Mouse (Mus musculus) intestine, embryonic 16.5 days (tissue): ENCODE results near the gene Rho. TPM values are rescaled to one million over a fixed set of nuclear protein-coding genes. Genes with fewer than 3 reads are reported as not detected.

Experiments used
- ATAC-seq: fragments of 200-750 bp; cut with Nextera tagmentation; 2 replicates; pipeline ENCODE4 v1.8.0; 2017; ENCODE audit warnings: moderate TSS enrichment, moderate library complexity
- H3K27ac ChIP-seq: fragments of 300-500 bp; sonication (generic); 2 replicates; pipeline ENCODE4 v1.5.1; 2014; ENCODE audit warnings: mild to moderate bottlenecking, low read length
- H3K27me3 ChIP-seq: fragments of 300-500 bp; sonication (generic); replicated peaks from 2 replicates; pipeline ENCODE4 v1.6.1; 2014; ENCODE audit warnings: low read length, control low read depth, mixed read lengths; ENCODE audit not compliant: control insufficient read depth, insufficient read depth
- H3K36me3 ChIP-seq: fragments of 300-500 bp; sonication (generic); 2 replicates; pipeline ENCODE4 v1.6.1; 2014; ENCODE audit warnings: low read length, control low read depth; ENCODE audit not compliant: control insufficient read depth, insufficient read depth
- H3K4me1 ChIP-seq: fragments of 300-500 bp; sonication (generic); 2 replicates; pipeline ENCODE4 v1.6.1; 2014; ENCODE audit warnings: low read length, control low read depth, mixed read lengths; ENCODE audit not compliant: control insufficient read depth, insufficient read depth
- H3K4me2 ChIP-seq: fragments of 300-500 bp; sonication (generic); 2 replicates; pipeline ENCODE4 v1.6.1; 2014; ENCODE audit warnings: low read depth, low read length, control low read depth
- H3K4me3 ChIP-seq: fragments of 300-500 bp; sonication (generic); 2 replicates; pipeline ENCODE4 v1.5.1; 2014; ENCODE audit warnings: mild to moderate bottlenecking, low read length
- H3K9ac ChIP-seq: fragments of 300-500 bp; sonication (generic); 2 replicates; pipeline ENCODE4 v1.6.1; 2014; ENCODE audit warnings: low read depth, low read length
- H3K9me3 ChIP-seq: fragments of 300-500 bp; sonication (generic); 2 replicates; pipeline ENCODE4 v1.6.1; 2016; ENCODE audit warnings: low read length, control low read depth; ENCODE audit not compliant: control insufficient read depth
- WGBS: fragments of 180-500 bp; shearing (Covaris S2); extraction: QIAGEN DNeasy Blood & Tissue Kit; methylation state at CpG from one replicate; pipeline ENCODE4 v1.1.7; 2014; 5-methylcytosine and 5-hydroxymethylcytosine counted together
- polyA plus RNA-seq: library from polyadenylated mRNA; unstranded; fragments of >200 nt; fragmentation: Nextera tagmentation; extraction: Ambion mirVana; gene quantifications from 2 replicates; pipeline ENCODE4 v1.2.1, GENCODE M21; 2015

Rho gene
- polyA plus RNA-seq, 1 experiment from 2014 or later: 0.31 TPM

DNA sequence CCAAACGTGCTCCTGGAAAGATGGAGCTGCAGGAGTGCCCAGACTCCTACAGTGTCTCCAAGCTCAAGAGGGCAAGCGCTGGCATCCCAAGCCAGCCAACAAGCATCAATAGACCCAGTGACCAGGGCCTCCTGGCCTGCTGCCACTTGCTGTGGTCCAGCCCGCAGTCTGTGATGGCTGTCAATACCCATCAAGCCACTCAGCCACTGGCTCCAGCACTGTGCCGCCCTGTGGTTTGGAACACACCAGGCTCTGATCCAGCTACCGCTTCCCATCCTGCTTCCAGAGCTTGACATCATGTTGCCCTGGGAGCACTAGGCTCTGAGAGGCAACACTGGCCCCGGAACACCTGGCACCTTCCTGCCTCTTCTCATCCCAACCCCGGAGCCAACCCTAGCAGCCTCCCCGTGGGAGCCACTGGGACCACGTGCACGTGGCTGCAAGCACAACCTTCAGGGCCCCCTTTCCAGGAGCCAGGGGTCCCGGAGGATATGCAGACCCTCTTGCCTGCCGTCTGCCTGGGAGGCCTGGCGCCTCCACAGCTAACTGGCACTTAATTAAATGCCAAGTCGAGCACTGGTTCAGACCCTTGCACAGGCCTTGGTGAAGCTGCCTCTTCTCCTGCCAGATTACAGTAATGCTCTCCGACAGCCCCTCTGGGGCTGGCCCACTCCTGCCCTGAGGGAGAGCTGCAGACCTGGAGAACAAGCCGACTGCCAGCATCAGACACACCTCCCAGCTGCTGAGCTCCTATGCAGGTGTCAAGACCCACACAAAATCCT lies 42.5 kb downstream of the Rho start:
- ATAC-seq: no peak
- H3K4me1 ChIP-seq: peaks cover 18% of the 10 kb centered on the region
- 0 out of 2 replicates have a peak, but pooled peaks cover 4% of the 10 kb centered on the region for H3K36me3 ChIP-seq
- WGBS: 77% methylated on average over 16 of the region's 16 CpGs
- no peak overlapping the region for H3K9ac ChIP-seq
- no peak overlapping the region for H3K4me2 ChIP-seq
- H3K4me3 ChIP-seq: no peak overlapping the region
- no peaks in the 10 kb centered on the region for H3K27me3 ChIP-seq
- H3K9me3 ChIP-seq: no peaks in the 10 kb centered on the region
- no peak overlapping the region for H3K27ac ChIP-seq

DNA sequence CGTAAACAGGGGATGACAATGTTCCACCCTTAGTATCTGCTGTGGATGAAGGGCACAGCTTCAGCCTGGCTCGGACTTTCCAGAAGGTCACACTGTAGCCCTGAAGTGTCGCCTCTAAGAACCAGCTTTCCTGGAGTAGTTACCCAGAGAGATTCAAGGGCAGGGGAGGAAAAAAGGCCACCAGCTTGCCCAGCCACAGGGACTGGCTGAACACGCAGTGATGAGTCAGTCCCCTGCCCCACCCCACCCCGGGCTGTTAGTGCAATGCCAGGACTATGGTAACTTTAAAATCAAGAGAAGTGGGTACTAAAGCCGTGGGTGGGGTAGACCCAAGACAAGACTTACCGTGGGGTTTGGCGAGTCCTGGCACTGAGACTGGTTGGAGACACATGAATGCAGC lies 44.1 kb downstream of the Rho start:
- H3K9ac ChIP-seq: no peak overlapping the region
- peaks cover 22% of the 10 kb centered on the region for H3K4me1 ChIP-seq
- H3K4me2 ChIP-seq: no peak overlapping the region
- no peaks in the 10 kb centered on the region for H3K9me3 ChIP-seq
- H3K27me3 ChIP-seq: no peaks in the 10 kb centered on the region
- WGBS: 83% methylated on average over 8 of the region's 8 CpGs
- ATAC-seq: no peak
- H3K4me3 ChIP-seq: no peak overlapping the region
- H3K36me3 ChIP-seq: 0 out of 2 replicates have a peak, but pooled peaks cover 4% of the 10 kb centered on the region
- H3K27ac ChIP-seq: no peak overlapping the region

DNA sequence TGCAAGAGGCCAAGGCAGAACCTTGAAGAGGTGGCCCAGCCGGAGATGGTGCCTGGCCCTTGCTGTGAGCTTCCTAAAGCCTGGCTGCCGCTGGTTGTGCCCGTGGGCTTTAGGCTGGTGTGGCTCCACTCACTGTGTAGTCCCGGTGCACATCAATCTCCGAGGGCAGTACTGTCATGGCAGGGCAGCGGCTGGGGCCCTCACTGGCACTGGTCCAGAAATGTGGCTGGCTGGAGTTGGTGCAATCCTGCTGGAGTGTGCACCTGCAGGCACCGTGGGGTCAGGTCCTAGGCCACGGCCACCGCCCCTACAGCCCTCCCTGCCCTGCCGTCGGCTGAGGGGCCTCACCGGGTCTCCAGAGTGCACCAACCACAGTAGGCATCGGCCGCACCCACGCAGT lies 46.3 kb downstream of the Rho start:
- H3K36me3 ChIP-seq: 0 out of 2 replicates have a peak, but pooled peaks cover 4% of the 10 kb centered on the region
- H3K9me3 ChIP-seq: no peaks in the 10 kb centered on the region
- no peak overlapping the region for H3K4me2 ChIP-seq
- no peaks in the 10 kb centered on the region for H3K27me3 ChIP-seq
- peaks cover 13% of the 10 kb centered on the region for H3K4me1 ChIP-seq
- WGBS: 73% methylated on average over 15 of the region's 15 CpGs
- H3K9ac ChIP-seq: no peak overlapping the region
- no peak overlapping the region for H3K27ac ChIP-seq
- ATAC-seq: 0 out of 2 replicates have a peak, but pooled peaks have one; percentile 8
- no peak overlapping the region for H3K4me3 ChIP-seq

DNA sequence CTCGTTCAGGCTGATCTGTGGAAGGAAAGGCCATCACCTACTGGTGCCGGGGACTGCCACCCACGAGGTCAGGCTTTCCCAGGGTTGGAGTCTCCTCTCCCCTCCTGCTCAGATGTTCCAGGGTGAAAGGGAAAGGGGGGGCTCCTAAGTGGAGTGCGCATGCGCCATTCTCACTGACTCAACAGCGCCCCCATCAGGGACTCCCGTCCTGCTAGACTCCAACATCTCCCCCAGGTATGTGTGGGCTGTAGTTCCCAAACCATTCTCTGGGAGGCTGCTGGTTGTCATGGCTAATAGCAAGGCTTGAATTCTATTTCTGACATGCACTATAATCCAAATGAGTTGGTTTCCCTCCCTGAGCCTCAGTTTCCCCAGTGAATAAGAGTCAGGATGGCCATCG lies 47.0 kb downstream of the Rho start:
- H3K9ac ChIP-seq: no peak overlapping the region
- WGBS: 66% methylated on average over 8 of the region's 8 CpGs
- no peak overlapping the region for H3K4me3 ChIP-seq
- no peak overlapping the region for H3K27ac ChIP-seq
- 0 out of 2 replicates have a peak, but pooled peaks cover 4% of the 10 kb centered on the region for H3K36me3 ChIP-seq
- H3K4me2 ChIP-seq: no peak overlapping the region
- H3K9me3 ChIP-seq: no peaks in the 10 kb centered on the region
- H3K27me3 ChIP-seq: no peaks in the 10 kb centered on the region
- no peak for ATAC-seq
- H3K4me1 ChIP-seq: peaks cover 16% of the 10 kb centered on the region

DNA sequence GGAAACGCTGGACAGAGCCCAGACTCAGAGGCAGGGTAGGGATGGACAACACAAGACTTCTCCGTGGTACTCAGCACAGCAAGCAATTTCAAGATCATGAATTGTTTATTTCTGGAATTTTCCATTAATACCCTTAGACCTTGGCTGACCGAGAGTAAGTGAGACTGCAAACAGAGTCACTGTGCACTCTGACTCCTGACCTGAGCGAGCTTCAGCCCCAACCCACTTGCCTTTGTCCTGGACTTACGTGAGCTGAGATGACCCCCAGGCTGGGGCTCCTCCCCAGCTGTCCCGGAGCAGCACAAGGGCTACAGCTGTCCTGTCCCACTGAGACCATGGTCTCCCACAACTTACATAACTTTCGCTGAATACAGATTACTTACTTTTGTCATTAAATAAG lies 51.3 kb downstream of the Rho start:
- WGBS: 53% methylated on average over 7 of the region's 7 CpGs
- no peak overlapping the region; the same call in 1 of the 2 replicates for H3K4me2 ChIP-seq
- H3K9me3 ChIP-seq: no peaks in the 10 kb centered on the region
- peak overlapping the region; percentile 84 for H3K27ac ChIP-seq
- no peak overlapping the region for H3K4me3 ChIP-seq
- H3K4me1 ChIP-seq: peaks cover 50% of the 10 kb centered on the region
- peaks cover 3% of the 10 kb centered on the region; the same call in 1 of the 2 replicates for H3K27me3 ChIP-seq
- H3K36me3 ChIP-seq: no peaks in the 10 kb centered on the region
- peak overlapping the region; percentile 34; the same call in 1 of the 2 replicates for H3K9ac ChIP-seq
- ATAC-seq: no peak

DNA sequence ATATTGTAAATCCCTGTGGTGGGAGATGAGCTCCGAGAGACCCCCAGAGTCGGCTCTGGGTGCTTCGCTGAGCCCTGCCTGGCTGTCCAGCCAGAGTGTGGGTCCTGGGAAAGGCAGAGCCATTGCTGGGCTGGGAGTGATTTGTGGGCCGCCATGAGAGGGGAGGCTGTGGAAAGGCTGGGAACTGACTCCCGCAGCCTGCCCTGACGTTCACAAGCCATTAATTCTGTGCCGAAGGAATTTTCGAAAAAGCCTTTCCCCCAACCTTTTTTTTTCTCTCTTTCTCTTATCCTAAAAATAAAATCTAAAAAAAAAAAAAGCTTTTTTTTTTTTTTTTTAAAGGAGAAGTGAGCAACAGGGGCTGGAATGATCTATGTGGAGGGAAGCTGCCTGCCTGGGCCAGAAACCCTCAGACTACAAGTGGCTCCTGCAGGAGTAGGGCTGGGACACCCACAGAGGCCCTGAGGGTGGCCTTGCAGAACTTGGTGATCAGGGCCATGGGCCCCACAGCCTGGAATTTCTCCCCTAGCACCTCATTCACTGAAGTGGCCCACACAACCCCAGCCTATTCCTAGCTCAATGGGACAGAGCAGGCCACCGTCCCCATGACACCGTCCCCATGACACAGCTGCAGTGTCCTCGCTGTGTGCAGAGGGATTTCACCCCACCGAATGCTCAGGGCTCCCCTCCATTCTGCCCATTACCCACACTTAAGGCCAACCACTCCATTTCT lies 51.9 kb downstream of the Rho start:
- Histone ChIP-seq H3K9ac (peak overlapping the region; percentile 34), H3K36me3 (no peaks in the 10 kb centered on the region), H3K9me3 (no peaks in the 10 kb centered on the region), H3K27ac (peak overlapping the region; percentile 84), H3K27me3 (peaks cover 3% of the 10 kb centered on the region; the same call in 1 of the 2 replicates), H3K4me2 (no peak overlapping the region), H3K4me1 (peaks cover 50% of the 10 kb centered on the region), H3K4me3 (no peak overlapping the region)
- ATAC-seq: no peak
- WGBS: 56% methylated on average over 12 of the region's 12 CpGs

DNA sequence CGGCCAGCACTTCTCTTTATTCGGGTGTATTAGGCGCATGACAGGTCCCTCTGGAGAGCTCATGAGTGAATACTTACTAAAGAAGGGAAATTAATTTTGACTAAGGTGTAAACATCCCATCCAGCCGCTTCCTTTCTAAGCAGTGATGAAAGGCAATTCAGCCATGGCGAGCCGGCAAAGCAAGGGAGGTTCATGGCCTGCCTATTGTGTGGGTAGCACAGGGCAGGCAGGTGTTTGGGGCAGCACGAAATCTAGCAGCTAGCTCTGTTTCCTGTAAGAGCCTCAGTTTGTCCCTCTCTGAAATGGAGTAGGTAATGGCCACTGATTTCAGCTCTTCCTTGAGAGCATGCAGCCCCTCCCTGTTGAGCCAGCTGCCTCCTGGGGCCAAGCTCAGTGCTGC lies 53.0 kb downstream of the Rho start:
- H3K9ac ChIP-seq: no peak overlapping the region
- H3K9me3 ChIP-seq: no peaks in the 10 kb centered on the region
- ATAC-seq: no peak
- H3K4me1 ChIP-seq: peaks cover 55% of the 10 kb centered on the region
- no peaks in the 10 kb centered on the region for H3K36me3 ChIP-seq
- 0 out of 2 replicates have a peak overlapping the region, but pooled peaks have one; percentile 20 for H3K27ac ChIP-seq
- 63% methylated on average over 7 of the region's 7 CpGs for WGBS
- peaks cover 3% of the 10 kb centered on the region; the same call in 1 of the 2 replicates for H3K27me3 ChIP-seq
- no peak overlapping the region for H3K4me3 ChIP-seq
- H3K4me2 ChIP-seq: no peak overlapping the region

DNA sequence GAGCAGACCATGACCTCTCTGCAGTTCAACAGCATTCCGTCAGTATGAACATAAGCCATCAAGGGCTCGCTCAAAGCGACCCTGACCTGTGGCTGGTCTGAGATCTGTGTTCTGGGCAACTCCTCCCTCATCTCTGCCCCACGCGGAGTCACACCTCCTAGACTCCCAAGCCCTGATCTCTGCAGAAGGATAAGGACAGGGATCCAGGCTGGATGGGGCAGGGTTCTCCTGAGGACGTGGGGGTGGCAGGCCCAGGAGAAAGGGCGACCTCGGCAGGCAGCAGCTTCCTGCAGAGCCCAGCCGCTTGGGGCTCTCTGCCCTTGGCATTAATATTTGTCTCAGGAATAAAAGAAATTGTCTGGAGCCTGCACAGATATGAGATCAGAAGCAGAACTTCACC lies 54.1 kb downstream of the Rho start:
- Histone ChIP-seq H3K4me1 (peaks cover 54% of the 10 kb centered on the region), H3K9ac (peak overlapping the region; percentile 32; the same call in 1 of the 2 replicates), H3K9me3 (no peaks in the 10 kb centered on the region), H3K36me3 (no peaks in the 10 kb centered on the region), H3K27me3 (peaks cover 3% of the 10 kb centered on the region; the same call in 1 of the 2 replicates), H3K27ac (peak overlapping the region; percentile 16), H3K4me3 (no peak overlapping the region), H3K4me2 (peak overlapping the region; percentile 9; the same call in 1 of the 2 replicates)
- WGBS: 43% methylated on average over 9 of the region's 9 CpGs
- ATAC-seq: no peak

DNA sequence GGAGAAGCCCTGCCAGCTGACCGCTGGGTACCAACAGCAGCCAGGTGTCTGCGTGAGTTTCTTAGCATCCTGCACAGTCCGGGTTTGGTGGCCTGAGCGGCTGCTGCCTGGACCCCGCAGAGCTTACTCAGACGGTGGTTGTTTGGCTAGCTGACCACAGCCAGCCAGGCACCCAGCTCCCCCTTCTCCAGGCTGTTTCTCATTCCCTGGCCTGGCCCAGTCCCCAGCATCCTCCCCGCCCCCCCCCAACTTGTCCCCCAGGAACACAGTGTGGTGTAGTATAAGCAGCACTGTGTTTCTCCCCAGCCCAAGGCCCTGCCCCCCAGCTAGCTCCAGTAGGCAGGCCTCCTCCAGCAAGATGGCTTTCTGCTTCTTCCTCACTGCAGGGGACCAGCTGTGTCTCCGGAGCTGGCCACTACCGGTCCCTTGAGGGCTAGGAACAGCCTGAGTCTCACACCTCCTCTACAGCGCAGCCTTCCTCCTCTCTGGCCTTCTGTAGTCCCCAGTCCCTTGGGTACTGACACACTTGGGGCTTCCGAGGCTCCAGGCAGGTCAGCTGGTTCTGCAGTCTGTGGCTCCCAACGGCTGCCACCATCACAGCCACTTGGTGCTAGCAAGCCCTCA lies 55.0 kb downstream of the Rho start:
- Histone ChIP-seq H3K4me1 (peaks cover 60% of the 10 kb centered on the region), H3K27me3 (peaks cover 3% of the 10 kb centered on the region; the same call in 1 of the 2 replicates), H3K36me3 (no peaks in the 10 kb centered on the region), H3K9me3 (no peaks in the 10 kb centered on the region), H3K27ac (peak overlapping the region; percentile 57), H3K4me2 (peak overlapping the region; percentile 22; the same call in 1 of the 2 replicates), H3K9ac (peak overlapping the region; percentile 7; the same call in 1 of the 2 replicates), H3K4me3 (no peak overlapping the region; the same call in 1 of the 2 replicates)
- 60% methylated on average over 12 of the region's 12 CpGs for WGBS
- ATAC-seq: no peak
